Mouse (Mus musculus) T-helper 17 cell (primary cell): ENCODE results near the gene Cabp2.

Experiments used
- in situ Hi-C, 2 experiments: fragments of 300-600 bp; cut with MboI, MseI; formaldehyde crosslinking; loops; 1 replicate in 1 of 2; 2 replicates in 1 of 2; pipeline ENCODE4 v1.15.1; 2025; ENCODE audit warnings: high pct_unique_total_duplicates in 2 of 2

Cabp2 gene

DNA sequence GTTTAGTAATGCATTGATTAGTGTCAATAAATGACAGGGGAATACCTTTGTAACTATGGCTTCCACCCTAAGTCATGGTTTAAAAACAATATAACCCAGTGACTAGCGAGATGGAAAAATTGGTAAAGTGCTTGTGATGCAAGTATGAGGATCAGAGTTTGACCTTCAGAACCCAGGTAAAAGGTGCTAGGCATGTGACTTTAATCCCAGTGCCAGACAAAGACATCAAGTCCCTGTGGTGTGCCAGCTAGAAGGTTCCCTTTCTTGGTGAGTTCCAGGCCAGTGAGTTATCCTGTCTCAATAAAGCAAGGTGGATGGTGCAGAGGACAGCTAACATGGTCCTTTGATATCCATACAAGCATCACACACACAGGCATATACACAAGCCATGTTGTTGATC, 5.8 kb upstream of the Cabp2 start:
- in situ Hi-C loops, result no loop called here

DNA sequence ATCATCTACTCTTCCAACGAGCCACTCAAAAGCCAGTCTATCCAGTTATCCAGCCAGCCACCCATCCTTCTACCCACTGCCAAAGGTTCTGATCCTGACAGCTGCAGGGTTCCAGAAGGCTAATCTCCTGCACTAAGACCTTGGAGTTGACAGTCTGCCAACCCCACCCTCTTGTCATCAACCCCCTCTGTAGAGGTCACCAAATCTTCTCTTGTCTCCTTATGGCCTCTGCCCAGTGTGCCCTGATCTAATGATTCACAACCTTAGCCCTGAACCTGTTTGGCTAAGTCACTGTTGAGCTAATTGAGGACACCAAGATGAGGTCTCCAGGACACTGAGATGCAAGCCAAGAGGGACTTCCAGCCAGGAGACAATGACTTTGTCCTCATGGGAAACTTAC, 1.8 kb upstream of the Cabp2 start:
- in situ Hi-C loops, result no loop called here

DNA sequence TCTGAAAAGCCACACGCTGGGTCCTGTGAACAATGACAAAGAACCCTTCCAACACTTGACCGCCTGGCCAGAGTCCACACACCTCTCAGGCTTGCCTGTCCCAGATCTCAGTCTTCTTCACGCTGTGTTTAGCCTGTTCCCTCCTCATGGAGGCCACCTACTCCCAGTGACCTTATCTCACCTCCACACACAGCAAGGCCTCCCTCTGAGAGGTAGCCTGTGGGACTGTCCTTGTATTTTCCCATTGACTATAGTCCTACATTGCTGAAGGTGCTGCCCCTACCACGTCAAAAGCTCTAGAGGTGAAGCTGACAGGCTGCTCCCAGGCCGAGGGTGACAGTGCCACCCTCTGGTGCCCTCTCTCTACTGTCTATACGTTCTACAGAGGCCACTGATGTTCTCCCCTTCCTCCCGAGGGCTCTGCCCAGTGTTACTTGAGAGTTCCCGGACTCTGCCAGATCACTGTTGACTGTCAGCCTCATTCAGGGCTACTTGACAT, 818 bp upstream of the Cabp2 start:
- in situ Hi-C loops, result no loop called here

DNA sequence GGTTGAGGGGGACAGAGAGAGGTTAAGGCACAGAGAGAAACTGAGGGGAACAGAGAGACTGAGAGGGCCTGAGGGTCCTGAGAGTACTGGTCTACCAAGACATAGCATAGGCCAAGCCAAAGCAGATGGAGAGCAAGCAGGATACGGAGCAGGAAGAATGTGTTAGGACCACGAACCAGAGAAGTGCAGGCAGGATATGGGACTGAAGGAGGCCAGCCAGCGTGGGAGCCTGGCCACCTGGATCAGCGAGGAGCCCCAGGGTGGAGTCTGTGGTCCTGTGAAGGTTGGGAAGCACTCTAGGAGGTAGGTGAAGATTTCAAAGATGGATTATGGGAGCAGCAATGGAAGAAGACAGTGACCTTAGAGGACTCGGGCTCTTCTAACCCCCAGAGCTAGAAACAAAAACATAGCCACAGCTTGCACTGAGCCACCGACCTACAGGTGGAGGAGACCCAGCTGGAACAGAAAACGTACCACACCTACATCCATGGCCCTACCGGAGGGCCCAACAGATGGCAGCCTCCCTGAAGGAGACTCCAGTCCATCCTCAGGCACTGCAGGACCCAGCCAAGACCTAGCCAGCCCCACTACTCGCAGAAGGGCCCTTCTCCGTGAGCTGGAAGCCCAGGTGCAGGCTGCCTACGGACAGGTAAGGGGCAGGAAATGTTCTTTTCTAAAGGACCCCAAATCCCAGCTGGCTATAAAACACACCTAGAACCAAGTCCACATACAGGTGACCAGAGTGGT, 1.0 kb downstream of the Cabp2 start:
- in situ Hi-C loops, result no loop called here

DNA sequence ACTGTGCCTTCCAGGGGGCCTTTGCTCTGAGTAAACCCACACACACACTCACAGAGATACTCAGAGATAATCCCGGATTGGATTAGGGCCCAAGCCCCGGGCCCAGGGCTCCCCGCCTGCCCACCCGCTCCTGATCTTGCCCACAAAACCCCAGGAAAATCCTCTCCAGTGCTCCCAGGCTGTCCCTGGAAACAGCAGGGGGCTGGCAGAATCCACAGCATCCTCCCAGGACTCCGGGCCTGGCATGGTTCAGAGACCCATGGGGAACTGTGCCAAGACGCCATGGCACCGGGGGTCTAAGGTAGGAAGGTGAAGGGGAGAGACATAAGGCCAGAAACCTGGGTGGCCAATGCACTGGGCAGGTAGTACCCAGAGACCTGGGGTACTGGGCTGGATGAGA, 1.9 kb downstream of the Cabp2 start:
- in situ Hi-C loops, result no loop called here

DNA sequence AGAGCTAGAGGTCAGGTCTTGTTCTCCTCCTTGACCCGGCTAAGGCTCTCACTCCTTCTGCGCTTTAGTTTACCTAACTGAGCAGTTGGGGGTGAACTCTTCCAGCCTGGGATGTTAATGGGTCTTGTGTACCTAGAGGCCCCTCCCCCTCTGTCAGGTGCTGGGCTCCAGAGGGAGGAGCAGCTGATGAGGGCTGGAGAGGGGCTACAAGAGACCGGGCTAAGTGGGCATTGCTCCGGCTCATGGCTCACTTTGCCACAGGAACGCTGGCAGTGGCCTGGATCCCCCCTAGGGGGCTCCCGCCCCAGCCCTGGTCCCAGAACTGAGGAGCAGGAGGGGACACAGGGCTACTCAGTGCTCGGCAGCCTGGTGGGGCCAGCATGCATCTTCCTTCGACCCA, 2.4 kb downstream of the Cabp2 start:
- in situ Hi-C loops, result no loop called here

DNA sequence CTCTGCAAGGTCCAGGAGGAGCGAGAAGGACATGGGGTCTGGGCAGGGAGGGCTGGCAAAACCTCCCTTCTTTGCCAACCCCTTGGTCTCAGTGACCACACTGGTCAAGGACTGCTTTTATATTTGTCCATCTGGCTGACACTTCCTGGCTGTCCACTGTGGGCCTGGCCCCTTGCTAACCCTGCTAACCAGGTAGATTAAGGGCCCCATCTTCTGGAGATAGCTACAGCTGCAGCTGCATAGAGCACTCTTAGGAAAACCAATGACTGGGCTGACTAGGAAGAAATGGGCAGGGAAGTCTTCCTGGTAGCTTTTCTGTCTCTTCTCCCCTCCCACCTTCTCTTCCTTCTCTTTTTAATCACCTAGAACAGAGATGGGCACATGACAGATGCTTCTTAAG, 3.6 kb downstream of the Cabp2 start:
- in situ Hi-C loops, result no loop called here

DNA sequence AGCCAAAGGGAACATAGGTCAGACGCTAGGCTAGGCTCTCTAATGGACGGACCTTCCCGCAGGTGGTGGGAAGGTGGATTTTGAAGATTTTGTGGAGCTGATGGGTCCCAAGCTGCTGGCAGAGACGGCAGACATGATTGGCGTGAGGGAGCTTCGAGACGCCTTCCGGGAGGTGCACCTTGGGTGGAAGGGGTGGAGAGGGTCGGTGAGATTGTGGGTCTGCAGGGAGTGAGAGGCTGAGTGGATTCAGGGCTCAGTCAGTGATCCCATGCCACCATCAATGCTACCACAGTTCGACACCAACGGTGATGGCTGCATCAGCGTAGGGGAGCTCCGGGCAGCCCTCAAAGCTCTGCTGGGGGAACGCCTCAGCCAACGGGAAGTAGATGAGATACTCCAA, 4.8 kb downstream of the Cabp2 start:
- in situ Hi-C loops, result no loop called here

DNA sequence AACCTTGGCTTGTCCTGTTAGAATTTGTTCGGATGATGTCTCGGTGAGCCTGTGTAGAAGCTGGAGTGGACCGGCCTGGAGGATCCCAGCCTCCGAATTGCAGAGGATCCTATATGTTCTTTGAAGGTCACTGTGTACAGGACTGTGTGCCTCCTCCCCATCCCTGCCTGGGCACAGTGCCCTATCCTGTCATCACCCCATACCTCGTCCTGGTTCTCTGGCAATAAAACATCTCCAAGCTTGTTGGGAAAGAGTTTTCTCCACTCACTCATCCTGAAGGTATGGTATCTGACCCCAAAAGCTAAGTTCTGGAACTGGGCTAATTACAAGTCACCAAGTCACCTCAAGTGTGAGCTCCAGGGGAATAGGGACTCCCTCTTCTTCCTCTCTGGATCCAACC, 5.7 kb downstream of the Cabp2 start:
- in situ Hi-C loops, result no loop called here

DNA sequence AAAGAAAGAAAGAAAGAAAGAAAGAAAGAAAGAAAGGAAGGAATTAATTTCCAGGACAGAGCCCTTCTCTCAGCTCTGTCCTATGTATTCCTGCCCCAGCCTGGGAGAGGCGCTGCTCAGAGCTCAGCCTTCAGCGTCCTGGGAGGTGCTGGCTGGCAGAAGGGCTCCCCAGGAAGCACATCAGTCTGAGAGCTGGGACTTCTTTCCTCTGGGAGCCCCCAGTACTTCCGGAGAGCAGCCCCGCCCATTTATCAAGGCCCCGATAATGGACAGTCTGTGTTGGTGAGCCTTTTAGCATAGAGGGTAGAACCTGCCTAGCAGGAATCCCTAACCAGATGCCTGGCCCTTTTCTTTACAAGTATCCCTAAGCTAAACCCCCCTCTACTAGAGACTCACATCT, 6.8 kb downstream of the Cabp2 start:
- in situ Hi-C loops, result no loop called here

DNA sequence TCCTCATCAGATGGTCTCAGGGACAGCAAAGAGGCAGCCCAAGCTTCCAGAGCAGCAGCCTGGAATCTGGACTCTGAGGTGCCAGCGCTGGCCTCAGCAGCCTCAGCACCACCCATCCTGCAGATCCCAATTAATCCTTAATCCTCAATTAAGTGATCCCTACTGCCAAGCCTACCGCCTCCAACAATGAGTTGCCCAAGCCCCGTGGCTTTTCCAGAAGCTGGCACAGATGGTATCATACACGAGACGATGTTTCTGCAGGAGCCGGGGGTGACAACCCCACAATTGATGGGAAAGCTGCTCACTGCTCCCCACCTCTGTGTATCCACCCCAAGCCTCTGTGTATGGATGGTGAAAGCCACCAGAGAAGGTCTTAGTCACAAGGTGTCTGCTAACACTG, 7.8 kb downstream of the Cabp2 start:
- in situ Hi-C loops, result no loop called here

DNA sequence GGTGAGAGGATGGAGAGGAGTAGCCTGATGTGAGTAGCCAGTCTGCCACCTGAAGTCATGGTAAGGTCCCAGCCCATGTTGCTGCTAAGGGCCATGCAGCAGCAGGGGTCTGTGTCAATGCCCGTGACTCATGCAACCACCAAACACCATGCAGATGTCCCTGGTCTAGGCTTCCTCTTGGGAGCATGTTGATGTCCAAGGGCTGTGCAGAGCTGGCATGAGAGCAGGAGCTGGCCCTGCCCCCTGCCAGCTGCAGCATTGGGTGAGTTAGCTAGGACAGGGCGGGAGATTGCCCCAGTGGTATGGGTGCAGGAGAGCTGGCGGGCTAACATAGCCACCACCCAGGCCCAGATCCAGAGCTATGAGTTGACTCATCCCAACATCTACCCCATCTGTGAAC, 9.1 kb downstream of the Cabp2 start:
- in situ Hi-C loops, result no loop called here

DNA sequence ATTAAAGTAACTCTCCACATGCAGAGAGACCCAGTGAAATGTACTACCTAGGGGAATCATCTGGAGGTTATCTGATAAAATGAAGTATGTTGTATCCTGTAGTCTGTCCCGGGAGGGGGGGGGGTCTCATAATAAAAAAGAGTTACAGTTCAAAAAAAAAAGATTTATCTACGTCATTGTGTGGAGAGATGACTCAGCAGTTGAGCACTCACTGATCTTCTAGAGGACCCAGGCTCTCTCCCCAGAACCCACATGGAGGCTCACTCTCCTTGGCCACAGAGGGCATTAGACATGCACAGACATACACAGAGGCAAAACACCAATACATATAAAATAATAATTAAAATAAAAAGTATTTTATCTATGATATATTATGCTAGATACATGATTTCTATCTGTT, 10.0 kb downstream of the Cabp2 start:
- in situ Hi-C loops, result no loop called here

DNA sequence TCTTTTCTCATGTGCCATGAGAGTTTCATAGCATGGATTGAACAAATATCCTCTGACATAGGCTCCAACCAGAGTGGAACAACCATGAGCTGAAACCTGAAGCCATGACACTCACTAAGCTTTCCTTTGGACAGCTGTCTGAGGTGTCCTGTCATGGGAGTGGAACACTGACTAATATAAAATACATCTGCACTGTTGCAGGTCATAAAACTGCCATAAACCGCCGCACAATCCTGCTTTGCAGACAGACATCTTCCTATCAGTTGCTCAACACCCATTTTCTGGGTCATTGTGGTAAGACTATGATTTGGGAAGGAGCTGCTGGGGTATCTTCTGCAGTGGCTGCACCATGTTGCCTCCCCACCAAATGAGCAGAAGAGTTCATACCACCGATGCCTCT, 11.4 kb downstream of the Cabp2 start:
- in situ Hi-C loops, result no loop called here

DNA sequence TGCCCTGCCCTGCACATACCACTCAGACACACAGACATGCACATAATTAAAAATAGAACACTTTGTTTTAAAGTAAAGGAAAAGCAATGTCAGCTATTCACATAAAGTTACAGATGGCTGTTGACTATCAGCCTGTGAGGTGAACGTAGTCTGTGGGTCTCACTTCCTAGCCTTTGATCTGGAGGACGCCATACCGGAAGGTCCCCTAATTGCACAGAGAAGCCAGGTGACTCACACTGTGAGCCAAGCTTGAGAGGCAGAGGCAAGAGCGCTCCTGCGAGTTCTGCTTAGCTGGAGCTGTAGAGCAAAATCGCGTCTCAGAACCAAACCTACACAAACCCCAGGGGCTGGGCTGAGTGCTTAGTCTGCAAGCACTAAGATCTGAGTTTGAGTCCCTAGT, 12.4 kb downstream of the Cabp2 start:
- in situ Hi-C loops, result no loop called here

DNA sequence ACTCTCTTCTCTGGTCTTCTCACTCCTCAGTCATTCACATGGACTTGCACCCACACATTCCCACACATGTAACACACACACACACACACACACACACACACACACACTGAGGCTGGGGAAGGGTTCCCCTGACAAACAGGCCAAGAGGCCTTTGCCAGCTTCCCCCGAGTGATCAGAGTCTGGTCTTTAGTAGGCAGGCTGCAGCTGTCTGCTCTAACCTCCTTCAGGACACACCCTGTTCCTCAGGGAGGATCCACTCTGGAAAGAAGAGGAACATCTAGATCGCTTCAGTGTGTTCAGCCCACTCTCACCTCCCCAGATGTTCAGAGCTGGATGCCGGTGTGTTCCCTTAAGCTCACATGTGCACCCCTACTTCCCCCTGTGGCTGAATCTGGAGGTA, 13.0 kb downstream of the Cabp2 start:
- in situ Hi-C loops, result no loop called here

DNA sequence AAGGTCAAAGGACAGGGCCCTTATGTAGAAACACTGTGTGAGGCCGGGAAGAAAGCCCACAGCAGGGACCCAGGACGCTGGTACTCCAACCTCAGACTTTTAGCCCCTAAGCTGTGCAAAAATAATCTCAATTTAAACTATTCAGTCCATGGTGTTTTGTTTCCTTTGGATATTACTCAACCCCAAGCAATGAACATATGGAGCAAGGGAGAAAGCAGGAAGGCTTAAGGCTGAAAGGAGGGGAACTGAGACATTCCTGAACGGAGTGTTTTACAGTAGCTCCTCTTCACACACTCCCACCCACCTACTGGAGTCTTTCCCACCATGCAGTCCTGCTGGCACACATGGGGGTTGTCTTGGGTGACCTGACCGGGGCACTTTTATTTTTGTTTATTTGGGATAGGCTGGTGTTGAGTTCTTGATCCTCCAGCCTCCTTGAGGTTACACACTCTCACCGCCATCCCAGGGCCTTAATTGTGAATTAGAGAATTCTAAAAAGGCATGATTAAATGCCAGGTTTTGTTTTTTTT, 13.5 kb downstream of the Cabp2 start:
- in situ Hi-C loops, result loop anchor here in 1 of 2 experiments (5.0 kb wide), 2 partner anchors 38 to 57 kb away; partner anchors contain the start of genes Gstp3 and Ptprcap

DNA sequence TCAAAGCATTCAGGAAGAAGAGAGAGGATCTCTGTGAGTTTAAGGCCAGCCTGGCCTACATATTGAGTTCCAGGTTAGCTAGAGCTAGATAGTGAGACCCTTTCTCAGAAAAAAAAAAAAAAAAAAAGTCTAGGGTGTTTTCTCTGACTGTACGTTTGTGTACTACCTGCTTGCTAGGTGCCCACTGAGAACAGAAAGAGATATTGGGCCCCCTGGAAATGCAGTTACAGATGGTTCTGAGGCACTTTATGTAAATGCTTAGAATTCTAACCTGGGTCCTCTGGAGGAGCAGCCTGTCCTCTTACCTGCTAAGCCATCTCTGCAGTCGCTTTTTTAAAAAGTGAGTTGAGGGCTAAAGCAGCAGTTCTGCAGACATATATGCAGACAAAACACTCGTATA, 14.4 kb downstream of the Cabp2 start:
- in situ Hi-C loops, result loop anchor here in 1 of 2 experiments (5.0 kb wide), 2 partner anchors 39 to 56 kb away; partner anchors contain the start of genes Gstp3 and Ptprcap

DNA sequence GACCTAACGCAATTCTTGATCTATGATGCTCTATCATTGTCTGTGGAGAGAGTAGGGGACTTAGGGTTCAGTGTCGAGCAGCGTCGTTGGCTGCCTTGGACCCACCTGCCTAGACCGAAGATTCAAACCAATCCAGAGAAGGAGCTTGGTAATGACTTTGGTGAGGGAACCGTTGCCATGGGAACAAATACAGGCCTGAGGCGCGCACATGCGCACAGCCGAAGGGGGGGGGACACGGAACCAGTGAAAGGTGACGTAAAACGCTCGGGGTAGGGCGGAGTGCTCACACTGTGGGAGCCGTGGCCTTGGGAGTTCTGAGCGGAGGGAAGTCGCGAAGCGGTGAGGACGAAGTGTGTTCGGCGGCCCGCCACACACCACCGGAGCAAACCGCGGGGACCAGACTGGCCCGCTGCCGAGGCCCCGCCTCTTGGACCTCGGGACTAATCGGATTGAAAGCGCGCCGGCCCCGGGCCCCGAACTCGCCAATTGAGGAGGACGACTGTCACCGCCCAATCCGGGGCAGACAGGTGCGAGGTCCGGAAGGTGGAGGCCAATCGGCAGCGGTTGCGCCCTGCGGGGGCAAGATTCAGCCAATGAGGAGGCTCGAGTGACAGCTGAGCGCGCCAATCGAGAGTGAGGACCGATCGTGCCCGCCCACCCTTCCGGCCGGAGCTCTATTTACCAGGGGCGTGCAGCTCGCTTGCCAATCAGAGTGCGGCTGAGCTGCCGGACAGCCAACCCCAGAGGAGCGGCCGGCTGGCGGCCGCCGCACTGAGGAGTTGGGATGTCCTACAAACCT, 15.5 kb downstream of the Cabp2 start, which contains the start of gene Cdk2ap2:
TSS of gene Cdk2ap2 (plus strand) at position 541 of the 799 bp plus-strand sequence.
- in situ Hi-C loops, result loop anchor here in 1 of 2 experiments (5.0 kb wide), 2 partner anchors 40 to 55 kb away; partner anchors contain the start of genes Gstp3 and Ptprcap

DNA sequence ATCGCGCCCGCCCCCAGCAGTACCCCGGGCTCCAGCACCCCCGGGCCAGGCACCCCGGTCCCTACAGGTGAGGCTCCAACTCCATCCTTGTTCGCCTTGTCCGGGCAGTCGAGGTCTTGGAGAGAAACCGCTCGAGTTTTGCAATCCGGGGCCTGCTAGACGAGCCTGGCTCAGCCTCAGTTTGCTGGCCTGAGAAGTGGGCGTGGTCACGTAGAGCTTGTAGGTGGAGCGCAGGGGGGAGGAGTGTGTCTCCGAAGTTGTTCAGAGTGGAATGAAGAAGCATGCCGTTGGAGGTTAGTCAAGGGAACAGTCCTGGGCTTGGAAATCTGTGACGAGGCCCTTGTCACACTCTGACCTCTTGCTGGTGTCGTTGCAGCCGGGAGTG, 16.1 kb downstream of the Cabp2 start:
- in situ Hi-C loops, result loop anchor here in 1 of 2 experiments (5.0 kb wide), 2 partner anchors 40 to 55 kb away; partner anchors contain the start of genes Gstp3 and Ptprcap

DNA sequence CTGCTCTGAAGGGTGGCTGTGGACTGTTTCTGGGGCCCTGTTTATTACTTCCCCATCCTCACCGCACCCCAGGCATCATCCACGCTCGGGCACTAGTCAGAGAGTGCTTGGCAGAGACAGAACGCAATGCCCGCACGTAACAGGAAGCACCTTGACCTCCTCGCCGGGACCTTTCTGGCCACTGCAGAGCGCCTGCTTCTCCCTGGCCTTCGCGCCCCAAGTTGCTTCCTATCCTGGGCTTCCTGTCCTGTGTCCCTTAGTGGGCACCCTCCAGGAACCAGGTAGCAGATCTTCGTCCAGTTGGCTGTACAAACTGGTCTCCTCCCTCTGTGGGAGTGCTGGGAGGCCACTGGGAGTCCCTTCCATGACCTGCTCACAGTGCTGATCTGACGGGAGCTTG, 17.0 kb downstream of the Cabp2 start:
- in situ Hi-C loops, result loop anchor here in 1 of 2 experiments (5.0 kb wide), 2 partner anchors 41 to 54 kb away; partner anchors contain the start of genes Gstp3 and Ptprcap

DNA sequence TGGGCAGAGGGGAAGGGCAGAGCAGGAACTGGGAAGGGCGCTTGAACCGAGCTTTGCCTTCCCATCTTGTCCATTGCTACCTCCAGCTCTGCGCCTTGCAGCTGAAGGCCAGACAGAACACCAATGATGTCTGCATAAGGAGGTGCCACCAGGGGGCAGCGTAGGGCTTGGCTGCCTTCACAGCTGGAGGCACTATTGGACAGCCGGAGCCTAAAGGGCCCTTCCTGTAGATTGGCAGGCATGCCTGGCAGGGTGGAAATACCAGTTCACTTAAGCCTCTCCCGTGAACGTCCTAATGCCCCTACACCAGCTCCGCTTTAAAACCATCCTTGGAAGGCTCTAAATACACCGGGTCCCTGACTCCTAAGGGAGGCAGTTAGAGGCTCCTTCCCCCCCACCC, 17.7 kb downstream of the Cabp2 start:
- in situ Hi-C loops, result loop anchor here in 1 of 2 experiments (5.0 kb wide), 2 partner anchors 42 to 53 kb away; partner anchors contain the start of genes Gstp3 and Ptprcap
